Mouse (Mus musculus) CH12.LX (cell line): ENCODE data around the gene Gm20481. TPM values are rescaled to one million over a fixed set of nuclear protein-coding genes. Genes with fewer than 3 reads are reported as not detected.

Experiments
- DNase-seq: peaks from one replicate; pipeline ENCODE4 v3.0.0-alpha.2; 2013; ENCODE audit errors: extremely low read depth
- H3K27ac ChIP-seq: 2 replicates; pipeline ENCODE4 v1.5.1; 2012; ENCODE audit warnings: low read depth, mild to moderate bottlenecking, control low read depth, moderate library complexity; ENCODE audit not compliant: insufficient read depth
- H3K27me3 ChIP-seq: replicated peaks from 2 replicates; pipeline ENCODE3; 2012; ENCODE audit warnings: inconsistent platforms
- H3K36me3 ChIP-seq, 2 experiments: replicated peaks in 1 of 2; 2 replicates each; pipeline versions ENCODE3 to v1.6.1; 2012; ENCODE audit warnings: inconsistent platforms in 1 of 2, low read length in 1 of 2, mild to moderate bottlenecking in 1 of 2, mixed read lengths in 1 of 2, moderate library complexity in 1 of 2; ENCODE audit not compliant: control insufficient read depth in 1 of 2, insufficient read depth in 1 of 2
- H3K4me1 ChIP-seq, 2 experiments: 2 replicates each; pipeline ENCODE4 v1.6.1; 2012; ENCODE audit warnings: inconsistent platforms in 1 of 2, moderate library complexity in 1 of 2; ENCODE audit not compliant: insufficient read depth in 2 of 2, control insufficient read depth in 1 of 2
- H3K4me2 ChIP-seq: 2 replicates; pipeline ENCODE4 v1.6.1; 2012; ENCODE audit warnings: low read depth, mild to moderate bottlenecking, control low read depth; ENCODE audit not compliant: poor library complexity, insufficient read depth, severe bottlenecking
- H3K4me3 ChIP-seq, 3 experiments: fragments of 150-350 bp in 1 of 3; sonication (generic) in 1 of 3; replicated peaks in 1 of 3; 2 replicates each; pipeline versions ENCODE3 to v1.5.1; 2011 to 2012; ENCODE audit warnings: low read depth in 2 of 3, low read length in 2 of 3, mild to moderate bottlenecking in 2 of 3, moderate library complexity in 2 of 3, control low read depth in 1 of 3, improper control_type of control experiment in 1 of 3, inconsistent platforms in 1 of 3, mixed read lengths in 1 of 3; ENCODE audit not compliant: poor library complexity in 1 of 3
- H3K79me2 ChIP-seq: replicated peaks from 2 replicates; pipeline ENCODE4 v1.6.1; 2012; ENCODE audit warnings: mild to moderate bottlenecking, moderate library complexity; ENCODE audit not compliant: control insufficient read depth, poor library complexity, insufficient read depth, severe bottlenecking; ENCODE audit errors: extremely low read depth
- H3K9ac ChIP-seq: 2 replicates; pipeline ENCODE4 v1.6.1; 2012; ENCODE audit warnings: low read depth, mild to moderate bottlenecking, control low read depth, moderate library complexity; ENCODE audit not compliant: insufficient read depth
- H3K9me3 ChIP-seq: replicated peaks from 2 replicates; pipeline ENCODE3; 2012; ENCODE audit warnings: low read length, inconsistent platforms, mixed read lengths
- CHD1 ChIP-seq: IDR thresholded peaks from 2 replicates; pipeline ENCODE4 v1.6.1; 2012; ENCODE audit warnings: low read depth, low read length, improper control_type of control experiment, inconsistent platforms
- CTCF ChIP-seq, 2 experiments: IDR thresholded peaks in 1 of 2; conservative IDR thresholded peaks in 1 of 2; 2 replicates each; pipeline ENCODE4 v1.5.1; 2011 to 2012; ENCODE audit warnings: low read depth in 2 of 2, low read length in 2 of 2, improper control_type of control experiment in 1 of 2, inconsistent platforms in 1 of 2, mild to moderate bottlenecking in 1 of 2, moderate library complexity in 1 of 2
- E2F4 ChIP-seq: IDR thresholded peaks from 2 replicates; pipeline ENCODE4 v1.6.1; 2011; ENCODE audit warnings: low read depth, low read length, improper control_type of control experiment; ENCODE audit not compliant: insufficient replicate concordance
- ELF1 ChIP-seq: IDR thresholded peaks from 2 replicates; pipeline ENCODE4 v1.6.1; 2014; ENCODE audit warnings: low read depth, mild to moderate bottlenecking, inconsistent platforms, low read length, improper control_type of control experiment
- EP300 ChIP-seq: IDR thresholded peaks from 2 replicates; pipeline ENCODE4 v1.6.1; 2011; ENCODE audit warnings: low read length, improper control_type of control experiment
- HCFC1 ChIP-seq: IDR thresholded peaks from 2 replicates; pipeline ENCODE4 v1.6.1; 2012; ENCODE audit warnings: low read depth, mild to moderate bottlenecking, inconsistent platforms, low read length, improper control_type of control experiment
- IRF4 ChIP-seq: IDR thresholded peaks from 2 replicates; pipeline ENCODE4 v1.6.1; 2014; ENCODE audit warnings: low read depth, mild to moderate bottlenecking, inconsistent platforms, low read length, improper control_type of control experiment
- JUN ChIP-seq: IDR thresholded peaks from 2 replicates; pipeline ENCODE4 v1.6.1; 2011; ENCODE audit warnings: low read depth, mild to moderate bottlenecking, low read length, improper control_type of control experiment, moderate library complexity; ENCODE audit not compliant: insufficient read depth
- KAT2A ChIP-seq: IDR thresholded peaks from 2 replicates; pipeline ENCODE4 v1.6.1; 2012; ENCODE audit warnings: low read length, improper control_type of control experiment, inconsistent platforms; ENCODE audit not compliant: insufficient replicate concordance
- MAX ChIP-seq: IDR thresholded peaks from 2 replicates; pipeline ENCODE4 v1.6.1; 2011; ENCODE audit warnings: low read length, improper control_type of control experiment
- MEF2A ChIP-seq: IDR thresholded peaks from 2 replicates; pipeline ENCODE4 v1.6.1; 2014; ENCODE audit warnings: low read depth, mild to moderate bottlenecking, inconsistent platforms, low read length, improper control_type of control experiment, borderline replicate concordance
- NELFE ChIP-seq: IDR thresholded peaks from 2 replicates; pipeline ENCODE4 v1.6.1; 2011; ENCODE audit warnings: low read depth, low read length, improper control_type of control experiment
- PAX5 ChIP-seq: IDR thresholded peaks from 2 replicates; pipeline ENCODE4 v1.6.1; 2012; ENCODE audit warnings: low read length, inconsistent platforms, mixed read lengths
- POLR2A ChIP-seq: IDR thresholded peaks from 2 replicates; pipeline ENCODE4 v1.6.1; 2011; ENCODE audit warnings: low read depth, mild to moderate bottlenecking, improper control_type of control experiment, low read length
- POLR2AphosphoS2 ChIP-seq: IDR thresholded peaks from 2 replicates; pipeline ENCODE4 v1.6.1; 2011; ENCODE audit warnings: low read depth, low read length, improper control_type of control experiment
- RCOR1 ChIP-seq: conservative IDR thresholded peaks from 2 replicates; pipeline ENCODE4 v1.6.1; 2012; ENCODE audit warnings: low read depth, mild to moderate bottlenecking, inconsistent platforms, low read length, improper control_type of control experiment
- TBP ChIP-seq: conservative IDR thresholded peaks from 2 replicates; pipeline ENCODE4 v1.6.1; 2011; ENCODE audit warnings: low read depth, low read length, improper control_type of control experiment
- TCF12 ChIP-seq: IDR thresholded peaks from 2 replicates; pipeline ENCODE4 v1.6.1; 2014; ENCODE audit warnings: low read depth, mild to moderate bottlenecking, inconsistent platforms, low read length, improper control_type of control experiment
- UBTF ChIP-seq: IDR thresholded peaks from 2 replicates; pipeline ENCODE4 v1.6.1; 2012; ENCODE audit warnings: low read depth, mild to moderate bottlenecking, inconsistent platforms, low read length, improper control_type of control experiment, moderate library complexity
- ZKSCAN1 ChIP-seq: IDR thresholded peaks from 2 replicates; pipeline ENCODE4 v1.6.1; 2012; ENCODE audit warnings: low read depth, inconsistent platforms, low read length, improper control_type of control experiment, borderline replicate concordance
- ZMIZ1 ChIP-seq: IDR thresholded peaks from 2 replicates; pipeline ENCODE4 v1.6.1; 2012; ENCODE audit warnings: low read depth, mild to moderate bottlenecking, inconsistent platforms, low read length, improper control_type of control experiment
- ZNF384 ChIP-seq: IDR thresholded peaks from 2 replicates; pipeline ENCODE4 v1.6.1; 2012; ENCODE audit warnings: low read depth, low read length, improper control_type of control experiment, inconsistent platforms
- dilution Hi-C: fragments of 300-500 bp; cut with MboI; formaldehyde crosslinking; loops from 2 replicates; pipeline ENCODE4 v1.14.3; 2020; ENCODE audit warnings: low sequenced_read_pairs; ENCODE audit not compliant: extremely low pct_unique_long_range_greater_than_20kb, extremely low pct_ligation_motif_present
- in situ Hi-C: fragments of 300-500 bp; cut with MboI; formaldehyde crosslinking; loops from 3 replicates; pipeline ENCODE4 v1.14.3; 2019; ENCODE audit warnings: low sequenced_read_pairs, low pct_ligation_motif_present, low pct_unique_long_range_greater_than_20kb, mixed read lengths
- polyA plus RNA-seq: library from polyadenylated mRNA; unstranded; fragments of >175 nt; gene quantifications from 2 replicates; pipeline ENCODE4 v1.2.1, GENCODE M21; 2012; ENCODE audit warnings: low read depth; ENCODE audit not compliant: insufficient read length
- total RNA-seq, 2 experiments: library from RNA; depleted of rRNA; stranded (reverse); fragments of 300-350 nt in 1 of 2; fragments of >200 nt in 1 of 2; gene quantifications; 2 replicates each; pipeline ENCODE4 v1.2.3; 2012 to 2014

The Gm20481 gene
- total and polyA plus RNA-seq, 3 experiments = not detected

DNA sequence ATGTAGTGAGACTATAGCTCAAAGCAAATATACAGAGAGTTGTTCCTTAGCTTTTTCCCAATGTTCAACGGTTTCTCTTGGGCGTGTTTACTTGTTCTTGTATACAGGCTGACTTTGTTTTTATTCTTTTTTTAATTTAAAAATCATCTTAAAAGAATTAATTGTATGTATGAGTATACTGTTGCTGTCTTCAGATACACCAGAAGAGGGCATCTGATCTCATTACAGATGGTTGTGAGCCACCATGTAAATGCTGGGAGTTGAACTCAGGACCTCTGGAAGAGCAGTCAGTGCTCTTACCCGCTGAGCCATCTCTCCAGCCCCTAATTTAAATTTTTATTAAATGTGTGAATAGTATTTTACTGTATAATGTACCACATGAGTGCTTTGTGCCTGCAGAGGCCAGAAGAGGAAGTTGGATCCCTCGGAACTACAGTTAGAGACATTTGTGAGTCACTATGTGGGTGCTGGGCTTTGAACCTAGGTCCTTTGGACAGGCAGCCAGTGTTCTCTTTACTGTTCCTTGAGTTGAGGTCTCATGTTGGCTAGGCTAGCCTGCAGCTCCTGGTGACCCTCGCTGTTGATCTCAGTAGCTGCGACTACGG is 37.8 kb downstream of the Gm20481 start:
- Histone ChIP-seq H3K4me1 (peaks cover 5 to 30% of the 10 kb centered on the region in 2 experiments; a peak in 3 of 4 replicates), H3K27me3 (no peaks in the 10 kb centered on the region), H3K9me3 (no peaks in the 10 kb centered on the region), H3K27ac (no peak overlapping the region), H3K79me2 (peaks cover 37% of the 10 kb centered on the region), H3K9ac (no peak overlapping the region), H3K4me3 (no peak overlapping the region), H3K36me3 (peaks cover 67 to 81% of the 10 kb centered on the region in 2 experiments), H3K4me2 (no peak overlapping the region)
- dilution Hi-C loops (no loop called here), in situ Hi-C loops (no loop called here)
- peak in 1 of 2 experiments; percentile 22; a peak in 1 of 4 replicates for TF ChIP-seq CTCF (conservative IDR thresholded peaks at IDR 0.05 in 1 of 2, IDR thresholded peaks at IDR 0.05 in 1 of 2; ENCODE audit: low read depth in 2 of 2, low read length in 2 of 2)
- TF ChIP-seq ELF1 = no peak
- DNase-seq = peak; percentile 62

- Histone ChIP-seq H3K9ac (no peak overlapping the region), H3K27me3 (no peaks in the 10 kb centered on the region), H3K27ac (no peak overlapping the region), H3K9me3 (no peaks in the 10 kb centered on the region), H3K36me3 (peaks cover 82 to 92% of the 10 kb centered on the region in 2 experiments), H3K79me2 (peaks cover 16% of the 10 kb centered on the region), H3K4me3 (no peak overlapping the region), H3K4me1 (peaks cover 5 to 30% of the 10 kb centered on the region in 2 experiments; a peak in 3 of 4 replicates), H3K4me2 (no peak overlapping the region)
- in situ Hi-C loops (no loop called here), dilution Hi-C loops (no loop called here)
- TF ChIP-seq ZKSCAN1 (no peak), UBTF (no peak), HCFC1 (no peak), KAT2A (no peak), TCF12 (no peak), ZMIZ1 (no peak), TBP (no peak), ZNF384 (no peak), CHD1 (no peak)
- no peak for DNase-seq
Measured at GRCm38 (mm10) chr17:35009586-35009985, 39.9 kb downstream of the Gm20481 start.

DNA sequence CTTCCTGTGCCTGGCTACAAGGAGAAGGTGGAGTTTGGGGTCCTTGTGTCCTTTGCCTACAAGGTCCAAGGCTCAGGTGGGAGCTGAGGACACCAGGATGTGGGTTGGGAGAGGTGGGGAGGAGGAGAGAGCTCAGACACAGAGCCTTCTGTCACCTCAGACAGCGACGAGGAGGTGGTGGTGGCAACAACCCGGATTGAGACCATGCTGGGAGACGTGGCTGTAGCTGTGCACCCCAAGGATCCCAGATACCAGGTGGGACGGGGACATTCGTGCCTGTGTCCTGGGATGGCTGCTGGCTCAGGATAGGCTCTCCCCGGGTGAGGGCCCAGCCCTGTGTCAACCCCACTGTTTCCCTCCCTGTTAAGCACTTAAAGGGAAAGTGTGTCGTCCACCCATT is 41.7 kb downstream of the Gm20481 start:
- Histone ChIP-seq H3K36me3 (peaks cover 90 to 97% of the 10 kb centered on the region in 2 experiments), H3K9ac (no peak overlapping the region), H3K79me2 (peaks cover 5% of the 10 kb centered on the region), H3K4me3 (no peak overlapping the region), H3K4me1 (peaks cover 0 to 32% of the 10 kb centered on the region in 2 experiments; a peak in 2 of 4 replicates), H3K9me3 (no peaks in the 10 kb centered on the region), H3K27me3 (no peaks in the 10 kb centered on the region), H3K4me2 (no peak overlapping the region), H3K27ac (no peak overlapping the region)
- dilution Hi-C loops = no loop called here
- in situ Hi-C loops = loop anchor here (10.0 kb wide), 1 partner anchor 223 kb away; the partner anchor contains the start of genes Atp6v1g2 and Nfkbil1
- TF ChIP-seq MEF2A (no peak), JUN (no peak), RCOR1 (no peak), POLR2A (no peak), PAX5 (no peak), NELFE (no peak), IRF4 (no peak), MAX (no peak), ZMIZ1 (no peak), UBTF (no peak), EP300 (no peak), E2F4 (no peak), ZNF384 (no peak), POLR2AphosphoS2 (no peak)
- no peak for DNase-seq
